Mouse (Mus musculus): ENCODE results near the gene Mad2l1bp. TPM values are rescaled to one million over a fixed set of nuclear protein-coding genes. Genes with fewer than 3 reads are reported as not detected.

Mad2l1bp gene
- total RNA-seq, 2 experiments from 2014 or later, result 11.6 to 15.7 TPM

GRCm38 (mm10) chr17:46165460-46165859 lies 12.1 kb upstream of the Mad2l1bp start:
- intact Hi-C loops (cut with DNase I), result no loop called here
- Histone ChIP-seq H3K4me3 (no peak overlapping the region), H3K27ac (no peak overlapping the region)
- no peak for TF ChIP-seq CTCF (IDR thresholded peaks at IDR 0.05)
- DNase-seq (ENCODE audit: extremely low spot score in 1 of 2, low spot score in 2 of 2), result no peak

- H3K4me3 ChIP-seq, result no peak overlapping the region
- no peak overlapping the region for H3K27ac ChIP-seq
- no peak for TF ChIP-seq CTCF (IDR thresholded peaks at IDR 0.05)
- no peak for DNase-seq (ENCODE audit: extremely low spot score in 1 of 2, low spot score in 2 of 2)
- intact Hi-C loops (cut with DNase I), result no loop called here
Observed at GRCm38 (mm10) chr17:46164791-46165190, 11.4 kb upstream of the Mad2l1bp start.

- intact Hi-C loops (cut with DNase I), result no loop called here
Observed at GRCm38 (mm10) chr17:46164301-46164700, 10.9 kb upstream of the Mad2l1bp start.

GRCm38 (mm10) chr17:46162951-46163421 lies 9.6 kb upstream of the Mad2l1bp start:
- intact Hi-C loops (cut with DNase I), result no loop called here

More at GRCm38 (mm10) chr17:46164301-46164700, 10.9 kb upstream of the Mad2l1bp start:
- TF ChIP-seq CTCF (IDR thresholded peaks at IDR 0.05), result no peak
- H3K27ac ChIP-seq, result no peak overlapping the region
- DNase-seq (ENCODE audit: extremely low spot score in 1 of 2, low spot score in 2 of 2), result no peak
- no peak overlapping the region for H3K4me3 ChIP-seq

GRCm38 (mm10) chr17:46162551-46162950 lies 9.2 kb upstream of the Mad2l1bp start:
- intact Hi-C loops (cut with DNase I), result no loop called here
- no peak for TF ChIP-seq CTCF (IDR thresholded peaks at IDR 0.05)
- Histone ChIP-seq H3K27ac (no peak overlapping the region), H3K4me3 (no peak overlapping the region)
- DNase-seq (ENCODE audit: extremely low spot score in 1 of 2, low spot score in 2 of 2), result no peak

More at GRCm38 (mm10) chr17:46162951-46163421, 9.6 kb upstream of the Mad2l1bp start:
- Histone ChIP-seq H3K27ac (no peak overlapping the region), H3K4me3 (no peak overlapping the region; the same call in 1 of the 2 replicates)
- no peak for DNase-seq (ENCODE audit: extremely low spot score in 1 of 2, low spot score in 2 of 2)
- no peak for TF ChIP-seq CTCF (IDR thresholded peaks at IDR 0.05)

- intact Hi-C loops (cut with DNase I), result no loop called here
- peak overlapping the region; percentile 77; the same call in 1 of the 2 replicates for H3K27ac ChIP-seq
- no peak for DNase-seq (ENCODE audit: extremely low spot score in 1 of 2, low spot score in 2 of 2)
Observed at GRCm38 (mm10) chr17:46161710-46162109, 8.4 kb upstream of the Mad2l1bp start.

GRCm38 (mm10) chr17:46161179-46161578 lies 7.8 kb upstream of the Mad2l1bp start:
- H3K4me3 ChIP-seq, result peak overlapping the region; percentile 91
- TF ChIP-seq CTCF (IDR thresholded peaks at IDR 0.05), result no peak
- peak overlapping the region; percentile 77 for H3K27ac ChIP-seq
- intact Hi-C loops (cut with DNase I), result no loop called here
- DNase-seq (ENCODE audit: extremely low spot score in 1 of 2, low spot score in 2 of 2), result no peak

More at GRCm38 (mm10) chr17:46161710-46162109, 8.4 kb upstream of the Mad2l1bp start:
- TF ChIP-seq CTCF (IDR thresholded peaks at IDR 0.05), result no peak
- H3K4me3 ChIP-seq, result peak overlapping the region; percentile 91

- Histone ChIP-seq H3K27ac (peak within 1 kb of the TSS; percentile 88), H3K4me3 (peak within 1 kb of the TSS; percentile 91)
- no peak for TF ChIP-seq CTCF (IDR thresholded peaks at IDR 0.05)
- intact Hi-C loops (cut with DNase I), result no loop called here
- DNase-seq (ENCODE audit: extremely low spot score in 1 of 2, low spot score in 2 of 2), result peak; percentile 92 to 96
Observed at GRCm38 (mm10) chr17:46160686-46161085, 7.3 kb upstream of the Mad2l1bp start, which contains the start of gene Gtpbp2. Gene Gtpbp2, plus strand, starts transcription at chr17:46161032.

GRCm38 (mm10) chr17:46160090-46160662 lies 6.8 kb upstream of the Mad2l1bp start:
- peak; percentile 59 for TF ChIP-seq CTCF (IDR thresholded peaks at IDR 0.05)
- Histone ChIP-seq H3K4me3 (peak overlapping the region; percentile 91), H3K27ac (peak overlapping the region; percentile 88)
- peak; percentile 80 to 83 for DNase-seq (ENCODE audit: extremely low spot score in 1 of 2, low spot score in 2 of 2)
- intact Hi-C loops (cut with DNase I), result no loop called here

- TF ChIP-seq CTCF (IDR thresholded peaks at IDR 0.05), result no peak
- intact Hi-C loops (cut with DNase I), result no loop called here
- no peak for DNase-seq (ENCODE audit: extremely low spot score in 1 of 2, low spot score in 2 of 2)
- Histone ChIP-seq H3K27ac (no peak overlapping the region), H3K4me3 (no peak overlapping the region)
Observed at GRCm38 (mm10) chr17:46159236-46159635, 5.9 kb upstream of the Mad2l1bp start.

- no peak for DNase-seq (ENCODE audit: extremely low spot score in 1 of 2, low spot score in 2 of 2)
- Histone ChIP-seq H3K4me3 (no peak overlapping the region), H3K27ac (no peak overlapping the region)
- intact Hi-C loops (cut with DNase I), result no loop called here
- no peak for TF ChIP-seq CTCF (IDR thresholded peaks at IDR 0.05)
Observed at GRCm38 (mm10) chr17:46157131-46157530, 3.8 kb upstream of the Mad2l1bp start.

- H3K27ac ChIP-seq, result no peak overlapping the region
- intact Hi-C loops (cut with DNase I), result no loop called here
Observed at GRCm38 (mm10) chr17:46156680-46157079, 3.3 kb upstream of the Mad2l1bp start.

GRCm38 (mm10) chr17:46154336-46154735 lies 983 bp upstream of the Mad2l1bp start:
- Histone ChIP-seq H3K4me3 (no peak overlapping the region), H3K27ac (no peak overlapping the region)
- no peak for TF ChIP-seq CTCF (IDR thresholded peaks at IDR 0.05)
- intact Hi-C loops (cut with DNase I), result no loop called here
- no peak for DNase-seq (ENCODE audit: extremely low spot score in 1 of 2, low spot score in 2 of 2)

More at GRCm38 (mm10) chr17:46156680-46157079, 3.3 kb upstream of the Mad2l1bp start:
- no peak for TF ChIP-seq CTCF (IDR thresholded peaks at IDR 0.05)
- H3K4me3 ChIP-seq, result no peak overlapping the region
- DNase-seq (ENCODE audit: extremely low spot score in 1 of 2, low spot score in 2 of 2), result no peak
